Mouse (Mus musculus) macrophage (primary cell): ENCODE data around the gene Amtn. TPM values are rescaled to one million over a fixed set of nuclear protein-coding genes. Genes with fewer than 3 reads are reported as not detected.
"Not testable (repeated sequence)": the region's sequence is repeated elsewhere in the genome, so short reads cannot be mapped to it uniquely, and the experiment has no call there.

Source experiments
- H3K27ac ChIP-seq: fragments of 350-480 bp; formaldehyde crosslinking; 2 replicates; pipeline ENCODE4 v1.9.0; 2021
- H3K36me3 ChIP-seq: fragments of 350-480 bp; formaldehyde crosslinking; 2 replicates; pipeline ENCODE4 v1.9.0; 2021; ENCODE audit errors: inconsistent target
- H3K4me3 ChIP-seq: fragments of 350-480 bp; formaldehyde crosslinking; 2 replicates; pipeline ENCODE4 v1.9.0; 2021; ENCODE audit errors: inconsistent target
- H3K79me2 ChIP-seq: fragments of 350-480 bp; formaldehyde crosslinking; 2 replicates; pipeline ENCODE4 v1.9.0; 2021; ENCODE audit errors: inconsistent target
- WGBS: methylation state at CpG from one replicate; pipeline ENCODE4 v1.1.7; 2026; ENCODE audit warnings: inconsistent platforms; ENCODE audit not compliant: missing documents; 5-methylcytosine and 5-hydroxymethylcytosine counted together
- polyA plus RNA-seq: library from polyadenylated mRNA; stranded (reverse); fragments of 250-400 nt; gene quantifications from 3 replicates; pipeline ENCODE4 v1.2.4, GENCODE M21; 2018; ENCODE audit warnings: inconsistent platforms
- total RNA-seq, 78 experiments: library from RNA; depleted of rRNA; stranded (reverse); fragments of 250-400 nt; gene quantifications; 1 replicate in 9 of 78; 2 replicates in 24 of 78; 3 replicates in 43 of 78; 4 replicates in 2 of 78; pipeline ENCODE4 v1.2.4; 2018; ENCODE audit warnings: inconsistent platforms in 56 of 78

The Amtn gene
- total RNA-seq (2018; cell fraction: chromatin; rRNA removed): not detected
- total RNA-seq (2018; cell fraction: cytosol; rRNA removed): not detected
- total RNA-seq (2018; cell fraction: nucleus; rRNA removed): not detected
- not detected in 3 replicates for polyA plus RNA-seq

DNA sequence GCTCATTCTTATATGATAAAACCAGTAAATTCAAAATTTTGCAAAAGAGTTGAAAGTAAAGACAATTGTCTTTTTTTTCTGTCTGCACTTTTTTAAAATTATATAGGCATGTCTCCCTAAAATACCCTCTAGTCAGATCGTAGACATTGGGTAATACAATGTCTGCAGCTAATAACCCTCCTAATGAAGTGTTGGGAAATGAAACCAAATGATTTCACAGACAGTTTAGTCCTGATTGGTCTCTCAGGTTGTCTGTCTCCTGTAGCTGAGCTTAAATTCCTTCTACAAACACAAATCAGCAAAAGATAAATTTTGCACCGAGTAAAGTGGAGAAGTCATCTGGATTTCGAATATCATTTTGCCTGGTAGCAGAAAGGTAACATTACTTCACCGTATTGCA lies at the start of gene Amtn:
Gene Amtn (plus strand): TSS at position 301 of the 400 bp plus-strand sequence.
- 83% methylated on average over 4 of the region's 4 CpGs for WGBS

GRCm38 (mm10) chr5:88348533-88348932 lies 27.4 kb upstream of the Amtn start:
- H3K79me2 ChIP-seq, H3K4me3 ChIP-seq, H3K27ac ChIP-seq, H3K36me3 ChIP-seq: not testable (repeated sequence)
- 64% methylated on average over 2 of the region's 2 CpGs for WGBS

More for the DNA sequence above, at the start of gene Amtn:
- H3K4me3 ChIP-seq: no peak within 1 kb of the TSS
- H3K79me2 ChIP-seq: no peaks in the 10 kb centered on the region
- no peak within 1 kb of the TSS for H3K27ac ChIP-seq
- no peaks in the 10 kb centered on the region for H3K36me3 ChIP-seq

GRCm38 (mm10) chr5:88364768-88365167 lies 11.1 kb upstream of the Amtn start:
- 0% methylated on average over 2 of the region's 5 CpGs for WGBS
- Histone ChIP-seq H3K36me3 (no peaks in the 10 kb centered on the region), H3K79me2 (no peaks in the 10 kb centered on the region), H3K27ac (no peak overlapping the region), H3K4me3 (no peak overlapping the region)

- Histone ChIP-seq H3K79me2 (no peaks in the 10 kb centered on the region), H3K4me3 (no peak overlapping the region), H3K27ac (no peak overlapping the region), H3K36me3 (no peaks in the 10 kb centered on the region)
- WGBS: 38% methylated on average over 1 of the region's 1 CpGs
Measured at GRCm38 (mm10) chr5:88366886-88367285, 9.0 kb upstream of the Amtn start.

- no peak overlapping the region for H3K27ac ChIP-seq
Measured at GRCm38 (mm10) chr5:88370578-88371232, 5.2 kb upstream of the Amtn start.

GRCm38 (mm10) chr5:88372563-88372962 lies 3.3 kb upstream of the Amtn start:
- 88% methylated on average over 6 of the region's 6 CpGs for WGBS
- Histone ChIP-seq H3K4me3 (no peak overlapping the region), H3K27ac (no peak overlapping the region), H3K36me3 (no peaks in the 10 kb centered on the region), H3K79me2 (no peaks in the 10 kb centered on the region)

More at GRCm38 (mm10) chr5:88370578-88371232, 5.2 kb upstream of the Amtn start:
- H3K36me3 ChIP-seq: no peaks in the 10 kb centered on the region
- H3K79me2 ChIP-seq: no peaks in the 10 kb centered on the region
- WGBS: 84% methylated on average over 6 of the region's 6 CpGs
- H3K4me3 ChIP-seq: no peak overlapping the region

DNA sequence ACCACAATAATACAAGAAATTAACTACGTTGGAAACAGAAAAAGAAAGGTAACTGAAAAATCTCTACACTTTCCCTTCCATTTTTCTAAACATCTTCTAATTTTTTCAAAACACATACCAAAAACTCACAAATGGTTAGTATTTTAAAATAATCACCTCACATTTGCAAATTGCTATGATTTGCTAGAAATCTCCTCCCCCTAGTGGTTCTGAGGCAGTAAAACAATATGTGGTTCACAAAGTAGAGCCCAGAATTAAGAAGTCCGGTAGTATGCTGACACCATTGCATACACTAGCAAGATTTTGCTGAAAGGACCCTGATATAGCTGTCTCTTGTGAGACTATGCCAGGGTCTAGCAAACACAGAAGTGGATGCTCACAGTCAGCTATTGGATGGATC lies 16.1 kb downstream of the Amtn start:
- H3K27ac ChIP-seq, H3K79me2 ChIP-seq, H3K36me3 ChIP-seq, H3K4me3 ChIP-seq: not testable (repeated sequence)
- 77% methylated on average over 2 of the region's 2 CpGs for WGBS

DNA sequence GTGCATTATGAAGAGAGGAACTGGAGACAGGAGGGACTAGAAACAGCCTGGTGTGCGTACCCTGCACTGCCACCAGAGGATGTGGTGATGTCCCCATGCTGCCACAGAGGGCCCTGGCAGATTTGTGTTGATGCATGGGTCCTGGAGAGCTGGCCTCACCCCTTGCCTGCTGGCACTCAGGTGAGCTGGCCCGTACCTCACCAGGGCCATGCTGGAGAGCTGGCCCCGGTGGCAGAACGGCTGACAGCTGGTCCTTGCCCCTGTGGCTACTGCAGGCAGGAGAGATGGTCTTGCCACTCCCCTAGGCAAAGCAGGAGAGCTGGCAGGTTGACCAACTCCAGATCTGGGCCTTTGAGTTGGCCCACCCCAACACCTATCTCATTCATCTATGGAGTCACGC lies 22.7 kb downstream of the Amtn start:
- no peak overlapping the region for H3K27ac ChIP-seq
- no peaks in the 10 kb centered on the region for H3K79me2 ChIP-seq
- H3K4me3 ChIP-seq: no peak overlapping the region
- WGBS: 80% methylated on average over 5 of the region's 5 CpGs
- H3K36me3 ChIP-seq: no peaks in the 10 kb centered on the region

GRCm38 (mm10) chr5:88399849-88400248 lies 23.9 kb downstream of the Amtn start:
- WGBS: 8% methylated on average over 6 of the region's 6 CpGs
- Histone ChIP-seq H3K36me3 (no peaks in the 10 kb centered on the region), H3K4me3 (no peak overlapping the region), H3K27ac (no peak overlapping the region), H3K79me2 (no peaks in the 10 kb centered on the region)

- H3K4me3 ChIP-seq: no peak overlapping the region
- WGBS: 87% methylated on average over 3 of the region's 3 CpGs
Measured at GRCm38 (mm10) chr5:88401464-88401863, 25.6 kb downstream of the Amtn start.

GRCm38 (mm10) chr5:88420319-88421065 lies 44.6 kb downstream of the Amtn start:
- WGBS: 96% methylated on average over 8 of the region's 8 CpGs
- Histone ChIP-seq H3K79me2 (no peaks in the 10 kb centered on the region), H3K27ac (no peak overlapping the region), H3K36me3 (no peaks in the 10 kb centered on the region), H3K4me3 (no peak overlapping the region)

More at GRCm38 (mm10) chr5:88401464-88401863, 25.6 kb downstream of the Amtn start:
- Histone ChIP-seq H3K79me2 (no peaks in the 10 kb centered on the region), H3K27ac (no peak overlapping the region), H3K36me3 (no peaks in the 10 kb centered on the region)

- WGBS: 54% methylated on average over 2 of the region's 2 CpGs
- H3K36me3 ChIP-seq, H3K79me2 ChIP-seq: not testable (repeated sequence)
Measured at GRCm38 (mm10) chr5:88424892-88425291, 49.0 kb downstream of the Amtn start.

DNA sequence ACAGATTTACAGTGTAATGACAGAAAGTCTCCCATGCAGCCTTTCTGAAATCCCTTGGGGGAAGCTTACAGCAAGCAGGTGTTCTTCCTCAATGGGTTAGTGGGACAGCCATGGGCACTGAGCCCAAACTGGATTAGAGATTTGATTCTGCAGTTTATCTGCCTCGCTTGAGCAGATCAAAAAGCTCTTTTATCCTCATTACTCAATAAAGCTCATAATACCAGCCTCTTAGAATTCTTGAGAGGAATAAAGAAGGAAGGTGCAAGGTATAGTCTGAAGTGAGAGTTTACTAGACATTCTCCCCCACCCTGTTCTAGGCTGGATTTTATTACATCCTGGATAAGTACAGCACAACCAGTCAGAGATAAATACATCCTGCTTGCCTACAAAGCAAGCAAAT lies 50.8 kb downstream of the Amtn start:
- Histone ChIP-seq H3K27ac (no peak overlapping the region), H3K36me3 (no peaks in the 10 kb centered on the region), H3K4me3 (no peak overlapping the region), H3K79me2 (no peaks in the 10 kb centered on the region)
- 91% methylated on average over 1 of the region's 1 CpGs for WGBS

More at GRCm38 (mm10) chr5:88424892-88425291, 49.0 kb downstream of the Amtn start:
- not testable (repeated sequence) for H3K27ac ChIP-seq, H3K4me3 ChIP-seq
